Mouse (Mus musculus) stomach, embryonic 14.5 days (tissue): ENCODE data around the gene Akap13. TPM values are rescaled to one million over a fixed set of nuclear protein-coding genes. Genes with fewer than 3 reads are reported as not detected.

Source experiments
- ATAC-seq: fragments of 200-750 bp; cut with Nextera tagmentation; 2 replicates; pipeline ENCODE4 v1.8.0; 2017; ENCODE audit warnings: low read depth, moderate TSS enrichment; ENCODE audit not compliant: insufficient number of reproducible peaks, insufficient read depth, low FRiP score
- H3K27ac ChIP-seq: fragments of 300-500 bp; sonication (generic); 2 replicates; pipeline ENCODE4 v1.5.1; 2014; ENCODE audit warnings: mild to moderate bottlenecking, low read length, moderate library complexity, mixed read lengths
- H3K27me3 ChIP-seq: fragments of 300-500 bp; sonication (generic); 2 replicates; pipeline ENCODE4 v1.6.1; 2014; ENCODE audit warnings: low read length, control low read depth, mixed read lengths; ENCODE audit not compliant: control insufficient read depth, insufficient read depth
- H3K36me3 ChIP-seq: fragments of 300-500 bp; sonication (generic); 2 replicates; pipeline ENCODE4 v1.6.1; 2014; ENCODE audit warnings: mild to moderate bottlenecking, control low read depth, low read length, moderate library complexity, mixed read lengths; ENCODE audit not compliant: control insufficient read depth, insufficient read depth
- H3K4me1 ChIP-seq: fragments of 300-500 bp; sonication (generic); 2 replicates; pipeline ENCODE4 v1.6.1; 2014; ENCODE audit warnings: low read length, control low read depth, mixed read lengths; ENCODE audit not compliant: control insufficient read depth, insufficient read depth
- H3K4me2 ChIP-seq: fragments of 300-500 bp; sonication (generic); replicated peaks from 2 replicates; pipeline ENCODE4 v1.6.1; 2014; ENCODE audit warnings: low read depth, low read length, control low read depth
- H3K4me3 ChIP-seq: fragments of 300-500 bp; sonication (generic); 2 replicates; pipeline ENCODE4 v1.5.1; 2014; ENCODE audit warnings: low read depth, low read length, control low read depth
- H3K9ac ChIP-seq: fragments of 300-500 bp; sonication (generic); replicated peaks from 2 replicates; pipeline ENCODE4 v1.6.1; 2014; ENCODE audit warnings: low read depth, mild to moderate bottlenecking, control low read depth, low read length, moderate library complexity, mixed read lengths
- H3K9me3 ChIP-seq: fragments of 300-500 bp; sonication (generic); 2 replicates; pipeline ENCODE4 v1.6.1; 2016; ENCODE audit warnings: low read depth, low read length, control low read depth; ENCODE audit not compliant: control insufficient read depth
- WGBS: fragments of 180-500 bp; shearing (Covaris S2); extraction: QIAGEN DNeasy Blood & Tissue Kit; methylation state at CpG from one replicate; pipeline ENCODE4 v1.1.7; 2014; 5-methylcytosine and 5-hydroxymethylcytosine counted together
- polyA plus RNA-seq: library from polyadenylated mRNA; unstranded; fragments of >200 nt; fragmentation: Nextera tagmentation; extraction: Ambion mirVana; gene quantifications from 2 replicates; pipeline ENCODE4 v1.2.1, GENCODE M21; 2014

Akap13 gene
- polyA plus RNA-seq, 1 experiment from 2014 or later, result 74.0 TPM

GRCm38 (mm10) chr7:75683410-75683809 is 228.1 kb downstream of the Akap13 start:
- Histone ChIP-seq H3K4me1 (no peaks in the 10 kb centered on the region), H3K9me3 (no peaks in the 10 kb centered on the region), H3K4me2 (no peak overlapping the region), H3K36me3 (peaks cover 12% of the 10 kb centered on the region; the same call in 1 of the 2 replicates), H3K4me3 (no peak overlapping the region), H3K27ac (no peak overlapping the region), H3K9ac (no peak overlapping the region), H3K27me3 (no peaks in the 10 kb centered on the region)
- no peak for ATAC-seq
- 83% methylated on average over 6 of the region's 6 CpGs for WGBS

- H3K27me3 ChIP-seq, result no peaks in the 10 kb centered on the region
- peaks cover 13% of the 10 kb centered on the region; the same call in 1 of the 2 replicates for H3K36me3 ChIP-seq
- no peak overlapping the region for H3K9ac ChIP-seq
- H3K4me2 ChIP-seq, result no peak overlapping the region
- WGBS, result 89% methylated on average over 3 of the region's 3 CpGs
- ATAC-seq, result no peak
- H3K9me3 ChIP-seq, result no peaks in the 10 kb centered on the region
- no peaks in the 10 kb centered on the region for H3K4me1 ChIP-seq
- no peak overlapping the region for H3K4me3 ChIP-seq
- no peak overlapping the region for H3K27ac ChIP-seq
These were observed 229.6 kb downstream of the Akap13 start for GRCm38 (mm10) chr7:75684976-75685375.

GRCm38 (mm10) chr7:75686046-75686826 is 230.9 kb downstream of the Akap13 start:
- no peak for ATAC-seq
- H3K27me3 ChIP-seq, result no peaks in the 10 kb centered on the region
- no peak overlapping the region for H3K4me2 ChIP-seq
- H3K27ac ChIP-seq, result no peak overlapping the region
- H3K36me3 ChIP-seq, result peaks cover 13% of the 10 kb centered on the region; the same call in 1 of the 2 replicates
- H3K4me3 ChIP-seq, result no peak overlapping the region
- no peaks in the 10 kb centered on the region for H3K4me1 ChIP-seq
- WGBS, result 86% methylated on average over 7 of the region's 7 CpGs
- H3K9me3 ChIP-seq, result no peaks in the 10 kb centered on the region
- no peak overlapping the region for H3K9ac ChIP-seq

- H3K4me3 ChIP-seq, result no peak overlapping the region
These were observed 231.5 kb downstream of the Akap13 start for GRCm38 (mm10) chr7:75686827-75687164.

GRCm38 (mm10) chr7:75688144-75688543 is 232.8 kb downstream of the Akap13 start:
- Histone ChIP-seq H3K9me3 (no peaks in the 10 kb centered on the region), H3K4me1 (no peaks in the 10 kb centered on the region), H3K4me2 (no peak overlapping the region), H3K4me3 (no peak overlapping the region), H3K9ac (no peak overlapping the region), H3K36me3 (peaks cover 13% of the 10 kb centered on the region; the same call in 1 of the 2 replicates), H3K27me3 (no peaks in the 10 kb centered on the region), H3K27ac (no peak overlapping the region)
- WGBS, result 88% methylated on average over 3 of the region's 3 CpGs
- ATAC-seq, result no peak

More at GRCm38 (mm10) chr7:75686827-75687164, 231.5 kb downstream of the Akap13 start:
- Histone ChIP-seq H3K36me3 (peaks cover 13% of the 10 kb centered on the region; the same call in 1 of the 2 replicates), H3K4me1 (no peaks in the 10 kb centered on the region), H3K27ac (no peak overlapping the region), H3K4me2 (no peak overlapping the region), H3K9me3 (no peaks in the 10 kb centered on the region), H3K9ac (no peak overlapping the region), H3K27me3 (no peaks in the 10 kb centered on the region)
- 90% methylated on average over 1 of the region's 1 CpGs for WGBS
- no peak for ATAC-seq

GRCm38 (mm10) chr7:75694777-75695176 is 239.4 kb downstream of the Akap13 start:
- Histone ChIP-seq H3K9ac (no peak overlapping the region), H3K27ac (no peak overlapping the region), H3K4me2 (no peak overlapping the region), H3K9me3 (no peaks in the 10 kb centered on the region), H3K27me3 (no peaks in the 10 kb centered on the region), H3K4me3 (no peak overlapping the region), H3K4me1 (no peaks in the 10 kb centered on the region), H3K36me3 (peaks cover 17% of the 10 kb centered on the region)
- ATAC-seq, result no peak
- whole genome bisulfite sequencing, result 82% methylated on average over 5 of the region's 5 CpGs

GRCm38 (mm10) chr7:75699836-75700235 is 244.5 kb downstream of the Akap13 start:
- Histone ChIP-seq H3K27ac (no peak overlapping the region), H3K36me3 (peaks cover 32% of the 10 kb centered on the region), H3K9ac (no peak overlapping the region), H3K9me3 (no peaks in the 10 kb centered on the region), H3K27me3 (no peaks in the 10 kb centered on the region), H3K4me1 (no peaks in the 10 kb centered on the region), H3K4me2 (no peak overlapping the region), H3K4me3 (no peak overlapping the region)
- 93% methylated on average over 5 of the region's 5 CpGs for WGBS
- ATAC-seq, result no peak

GRCm38 (mm10) chr7:75700771-75701345 is 245.5 kb downstream of the Akap13 start:
- Histone ChIP-seq H3K36me3 (peaks cover 30% of the 10 kb centered on the region), H3K9me3 (no peaks in the 10 kb centered on the region), H3K27ac (no peak overlapping the region), H3K4me1 (no peaks in the 10 kb centered on the region), H3K27me3 (no peaks in the 10 kb centered on the region), H3K4me3 (no peak overlapping the region), H3K9ac (no peak overlapping the region), H3K4me2 (no peak overlapping the region)
- no peak for ATAC-seq
- WGBS, result 89% methylated on average over 10 of the region's 10 CpGs
